Mouse (Mus musculus) embryonic fibroblast, embryonic 13.5 days (primary cell): ENCODE data around the gene Sfxn3. TPM values are rescaled to one million over a fixed set of nuclear protein-coding genes. Genes with fewer than 3 reads are reported as not detected.

Experiments used
- H3K27ac ChIP-seq: 2 replicates; pipeline ENCODE4 v1.5.1; 2012; ENCODE audit warnings: low read length, control low read depth, inconsistent platforms; ENCODE audit not compliant: insufficient read depth
- H3K4me1 ChIP-seq: 2 replicates; pipeline ENCODE4 v1.6.1; 2011; ENCODE audit warnings: low read length; ENCODE audit not compliant: control insufficient read depth, insufficient read depth
- H3K4me3 ChIP-seq: 2 replicates; pipeline ENCODE4 v1.5.1; 2011; ENCODE audit warnings: mild to moderate bottlenecking, control low read depth, low read length; ENCODE audit not compliant: insufficient read depth
- CTCF ChIP-seq: IDR thresholded peaks from 2 replicates; pipeline ENCODE4 v1.5.1; 2011; ENCODE audit warnings: mild to moderate bottlenecking, control low read depth, low read length, moderate library complexity, borderline replicate concordance; ENCODE audit not compliant: insufficient read depth
- POLR2A ChIP-seq: IDR thresholded peaks from 2 replicates; pipeline ENCODE4 v1.6.1; 2011; ENCODE audit warnings: low read depth, mild to moderate bottlenecking, control low read depth, low read length, moderate library complexity
- polyA plus RNA-seq: library from polyadenylated mRNA; stranded (reverse); fragments of >200 nt; gene quantifications from 2 replicates; pipeline ENCODE4 v1.2.4, GENCODE M21; 2011; ENCODE audit warnings: low read depth; ENCODE audit not compliant: missing spikeins, insufficient read length

Sfxn3 gene
- polyA plus RNA-seq, 1 experiment: 96.8 TPM

DNA sequence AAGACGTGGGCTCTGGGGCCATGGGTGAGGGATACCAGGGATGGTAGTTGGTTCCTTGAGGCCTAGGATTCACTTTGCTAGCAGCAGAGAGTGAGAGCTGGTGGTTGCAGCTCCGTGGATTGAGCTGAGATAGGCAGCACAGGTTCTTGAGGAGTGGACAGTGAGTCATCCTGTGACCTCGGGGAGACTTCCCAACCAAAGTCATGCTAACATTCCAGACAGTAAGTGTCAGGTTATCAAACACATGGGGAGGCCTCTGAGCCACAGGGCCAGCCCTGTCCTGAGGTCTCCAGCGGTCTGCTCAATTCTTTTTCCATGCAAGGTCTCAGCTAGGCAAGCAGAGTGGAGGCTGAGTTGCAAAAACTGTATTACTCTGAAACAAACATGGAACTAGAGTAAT, 36.7 kb upstream of the Sfxn3 start:
- Histone ChIP-seq H3K4me1 (peaks cover 12% of the 10 kb centered on the region), H3K4me3 (no peak overlapping the region), H3K27ac (no peak overlapping the region)
- TF ChIP-seq CTCF (no peak), POLR2A (no peak)

DNA sequence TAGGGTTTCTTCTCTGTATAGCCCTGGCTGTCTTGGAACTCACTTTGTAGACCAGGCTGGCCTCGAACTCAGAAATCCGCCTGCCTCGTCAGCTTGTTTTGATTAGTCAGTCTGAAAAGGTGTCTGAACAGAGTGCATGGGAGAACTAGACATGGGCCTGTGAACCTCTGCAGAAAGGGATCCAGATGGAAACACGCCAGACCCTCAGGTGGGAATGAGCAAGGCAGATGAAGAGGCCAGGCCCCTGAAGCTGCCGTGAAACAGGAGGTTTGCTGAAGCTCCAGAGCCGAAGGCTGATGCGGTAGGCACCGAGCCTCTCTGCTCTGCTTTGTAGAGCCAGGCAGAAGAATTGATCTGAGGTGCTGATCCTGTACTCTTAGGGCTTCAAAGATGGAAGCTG, 35.1 kb upstream of the Sfxn3 start:
- TF ChIP-seq CTCF (no peak), POLR2A (no peak)
- Histone ChIP-seq H3K27ac (no peak overlapping the region), H3K4me3 (no peak overlapping the region), H3K4me1 (peaks cover 12% of the 10 kb centered on the region)

DNA sequence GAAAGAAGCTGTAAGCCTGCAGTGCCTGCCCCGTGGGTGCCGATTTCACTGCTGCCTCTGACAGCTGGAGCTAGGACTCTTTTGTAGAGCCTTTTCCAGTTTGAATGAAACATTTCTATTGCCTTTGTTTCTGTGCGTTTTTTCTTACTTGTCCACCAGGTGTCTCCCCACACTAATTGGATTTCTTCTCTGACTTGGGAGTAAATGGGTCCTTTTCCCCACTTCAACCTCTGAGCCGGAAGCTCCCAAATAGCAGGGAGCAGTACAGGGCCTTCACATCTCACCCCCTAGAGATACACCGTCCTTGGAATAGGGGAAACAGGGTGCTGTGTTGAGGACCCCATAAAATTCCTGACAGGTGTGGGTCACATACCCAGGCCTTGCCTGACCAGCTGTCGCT, 34.7 kb upstream of the Sfxn3 start:
- TF ChIP-seq CTCF (no peak), POLR2A (no peak)
- Histone ChIP-seq H3K4me1 (peaks cover 8% of the 10 kb centered on the region; the same call in 1 of the 2 replicates), H3K4me3 (no peak overlapping the region), H3K27ac (no peak overlapping the region)

DNA sequence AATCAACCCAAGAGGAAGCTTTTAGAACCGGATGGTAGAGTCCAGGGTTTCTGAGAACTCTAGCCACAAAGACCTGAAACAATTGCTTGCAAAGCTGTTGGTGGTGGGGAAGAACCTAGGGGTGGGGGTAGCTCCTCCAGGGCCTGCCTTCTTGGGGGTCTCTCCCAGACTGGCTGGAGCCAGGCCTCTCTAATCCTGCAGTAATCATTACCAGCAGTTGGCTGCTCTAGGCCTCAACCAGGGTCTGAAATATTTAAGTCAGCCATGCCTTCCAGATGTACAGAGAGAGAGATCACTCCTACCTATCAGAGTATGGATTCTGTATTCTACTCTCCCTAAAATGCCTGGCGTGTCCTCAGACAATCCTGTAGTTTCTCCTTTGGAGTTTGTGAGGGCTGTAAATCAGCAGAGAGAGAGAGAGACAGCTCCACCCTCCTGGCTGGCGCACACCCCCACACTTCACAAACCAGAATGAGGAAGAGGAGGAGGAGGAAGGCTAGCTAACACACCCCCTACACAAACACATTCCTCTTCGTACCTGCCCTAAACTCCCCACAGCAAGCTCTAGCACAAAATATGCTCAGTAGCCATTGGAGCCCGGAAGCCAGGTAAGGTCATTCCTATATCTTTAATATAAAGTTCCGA, 33.6 kb upstream of the Sfxn3 start:
- TF ChIP-seq CTCF: no peak
- TF ChIP-seq POLR2A: no peak
- H3K4me1 ChIP-seq: 0 out of 2 replicates have a peak, but pooled peaks cover 6% of the 10 kb centered on the region
- H3K4me3 ChIP-seq: no peak overlapping the region
- no peak overlapping the region for H3K27ac ChIP-seq

DNA sequence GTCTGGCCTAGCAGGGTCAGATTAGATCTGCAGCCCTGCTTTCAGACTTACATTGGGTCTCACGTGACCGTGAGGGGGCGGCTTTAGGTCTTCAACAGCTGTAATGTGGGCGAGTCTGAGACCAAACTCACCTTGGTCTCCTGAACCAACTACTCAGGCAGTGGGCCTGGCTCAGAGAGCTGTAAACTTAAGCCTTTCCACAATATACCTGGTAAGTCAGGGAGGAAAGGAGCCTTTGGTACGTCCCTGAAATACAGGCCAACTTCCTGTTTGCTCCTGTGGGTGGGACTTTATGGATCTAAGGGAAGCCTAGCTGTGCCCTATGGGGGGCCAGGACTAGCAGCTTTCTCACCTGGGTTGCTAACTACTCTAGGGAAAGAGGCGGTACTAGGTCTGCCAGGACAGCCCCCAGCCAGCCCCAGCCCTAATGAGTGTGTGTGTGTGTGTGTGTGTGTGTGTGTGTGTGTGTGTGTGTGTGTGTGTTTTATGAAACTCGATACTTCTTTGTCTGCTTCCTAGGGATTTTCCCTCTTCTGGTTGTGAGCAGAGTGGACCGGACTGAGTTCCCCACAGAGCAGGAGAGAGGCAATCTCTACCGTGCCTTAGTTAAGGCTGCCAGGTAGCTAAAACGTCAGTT, 32.9 kb upstream of the Sfxn3 start, which contains the start of gene Lzts2:
Gene Lzts2, plus strand, starts transcription at position 80 of the 637 bp plus-strand sequence.
- Histone ChIP-seq H3K4me3 (peak within 1 kb of the TSS; percentile 67), H3K27ac (peak within 1 kb of the TSS; percentile 99), H3K4me1 (0 out of 2 replicates have a peak, but pooled peaks cover 6% of the 10 kb centered on the region)
- TF ChIP-seq CTCF: no peak
- TF ChIP-seq POLR2A: peak; percentile 19; the same call in 1 of the 2 replicates

DNA sequence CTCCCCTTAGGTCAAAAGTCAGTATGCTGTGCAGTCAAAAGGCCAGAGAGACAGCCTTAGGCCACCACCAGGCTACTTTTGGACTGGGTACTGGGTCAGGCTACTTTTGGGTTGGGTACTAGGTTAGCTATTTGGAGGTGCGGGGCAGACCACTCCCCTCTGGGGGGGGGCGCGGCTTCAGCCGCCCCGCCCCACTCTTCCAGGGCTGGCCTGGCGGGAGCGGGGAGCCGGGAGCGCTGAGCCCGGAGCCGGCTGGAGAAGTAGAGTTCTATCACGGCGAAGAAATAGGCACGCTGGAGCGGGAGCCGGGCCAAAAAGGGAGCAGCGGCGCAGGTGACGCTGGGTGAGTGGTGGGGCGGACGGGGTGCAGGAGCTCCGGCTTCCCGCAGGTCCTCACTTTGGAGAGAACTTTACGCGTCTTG, 32.3 kb upstream of the Sfxn3 start:
- Histone ChIP-seq H3K4me3 (peak overlapping the region; percentile 67), H3K27ac (peak overlapping the region; percentile 99), H3K4me1 (peaks cover 6% of the 10 kb centered on the region; the same call in 1 of the 2 replicates)
- peak; percentile 70 for TF ChIP-seq POLR2A
- TF ChIP-seq CTCF: no peak

DNA sequence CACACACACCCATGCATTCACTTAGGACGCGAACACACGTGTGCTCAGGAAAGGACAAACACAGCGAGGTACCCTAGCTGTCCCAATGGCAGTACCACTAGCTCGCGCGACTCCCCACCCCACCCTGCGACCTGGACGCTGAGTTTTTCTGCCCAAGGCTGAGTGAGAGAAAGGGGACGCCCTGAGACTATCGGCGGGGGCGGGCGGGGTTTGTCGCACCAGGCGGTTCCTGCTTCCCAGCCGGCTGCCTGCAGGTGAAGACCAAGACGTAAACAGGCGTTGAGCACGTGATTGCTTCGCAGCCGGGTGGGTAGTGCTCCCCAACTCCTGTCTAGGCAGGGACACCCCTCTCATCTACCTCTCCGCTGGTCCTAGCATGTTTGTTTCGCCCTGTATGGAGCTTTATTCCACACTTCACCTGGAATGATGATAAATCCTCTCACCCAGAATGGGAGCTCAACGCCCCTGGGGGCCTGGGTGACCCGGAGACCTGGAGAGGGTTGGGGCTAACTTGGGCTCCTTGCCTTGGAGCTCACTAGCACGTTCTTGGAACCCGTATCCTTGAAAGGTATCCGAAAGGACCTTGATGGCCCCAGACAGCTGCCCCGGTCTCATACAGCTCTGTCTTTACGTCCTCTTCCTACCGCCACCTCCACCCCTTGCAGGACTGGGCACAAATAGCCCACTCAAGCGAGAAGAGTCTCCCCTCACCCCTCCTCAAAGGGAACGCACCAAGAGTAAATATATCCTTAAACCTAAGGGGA, 31.6 kb upstream of the Sfxn3 start:
- H3K4me3 ChIP-seq: peak overlapping the region; percentile 67
- peaks cover 6% of the 10 kb centered on the region; the same call in 1 of the 2 replicates for H3K4me1 ChIP-seq
- no peak; the same call in 1 of the 2 replicates for TF ChIP-seq POLR2A
- TF ChIP-seq CTCF: no peak
- peak overlapping the region; percentile 99 for H3K27ac ChIP-seq

DNA sequence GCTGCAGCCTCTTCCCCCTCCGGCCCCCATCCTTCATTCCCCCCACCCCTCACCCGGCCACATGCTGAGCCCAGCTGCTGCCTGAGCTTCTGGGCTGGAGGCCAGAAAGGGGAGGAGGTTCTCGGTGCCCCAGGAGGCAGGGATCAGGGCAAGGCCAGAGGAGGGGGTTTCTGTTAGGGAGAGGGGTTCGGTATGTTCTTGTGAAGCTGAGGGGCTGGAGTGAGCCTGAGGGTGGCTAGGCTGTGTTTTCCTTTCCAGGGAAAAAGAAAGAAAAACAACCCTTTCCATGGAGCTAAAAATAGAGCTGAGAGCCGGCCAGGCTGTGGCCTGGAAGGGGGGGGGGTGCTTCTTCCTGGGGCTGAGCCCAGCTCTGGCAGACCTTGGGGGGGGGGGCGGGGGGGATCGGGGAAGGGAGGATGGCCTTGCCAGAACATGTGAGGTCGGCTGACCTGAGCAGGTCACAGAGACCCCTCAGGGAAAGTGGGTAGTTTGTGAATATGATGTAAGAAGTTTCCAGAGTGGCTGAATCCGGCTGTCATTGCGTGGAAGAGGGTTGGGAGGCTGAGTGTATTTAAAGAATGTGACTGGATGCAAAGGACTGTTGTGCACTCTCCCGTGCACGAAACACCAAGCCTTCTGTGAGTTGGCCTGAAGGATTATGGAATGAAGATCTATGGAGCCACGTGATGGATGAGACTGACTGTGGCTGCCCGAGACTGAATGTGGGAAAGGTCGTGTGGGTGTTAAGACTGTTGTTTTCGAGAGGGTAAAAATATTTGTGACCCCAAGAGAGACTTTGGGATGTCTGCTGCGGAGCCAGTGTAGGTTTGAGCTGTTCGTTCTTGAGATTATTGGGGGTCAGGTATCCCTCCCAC, 30.7 kb upstream of the Sfxn3 start:
- Histone ChIP-seq H3K27ac (peak overlapping the region; percentile 99), H3K4me1 (peaks cover 6% of the 10 kb centered on the region; the same call in 1 of the 2 replicates), H3K4me3 (peak overlapping the region; percentile 67)
- TF ChIP-seq CTCF (no peak), POLR2A (peak; percentile 87)
